Mouse (Mus musculus): ENCODE measurements around the gene Iba57.

Iba57 gene

DNA sequence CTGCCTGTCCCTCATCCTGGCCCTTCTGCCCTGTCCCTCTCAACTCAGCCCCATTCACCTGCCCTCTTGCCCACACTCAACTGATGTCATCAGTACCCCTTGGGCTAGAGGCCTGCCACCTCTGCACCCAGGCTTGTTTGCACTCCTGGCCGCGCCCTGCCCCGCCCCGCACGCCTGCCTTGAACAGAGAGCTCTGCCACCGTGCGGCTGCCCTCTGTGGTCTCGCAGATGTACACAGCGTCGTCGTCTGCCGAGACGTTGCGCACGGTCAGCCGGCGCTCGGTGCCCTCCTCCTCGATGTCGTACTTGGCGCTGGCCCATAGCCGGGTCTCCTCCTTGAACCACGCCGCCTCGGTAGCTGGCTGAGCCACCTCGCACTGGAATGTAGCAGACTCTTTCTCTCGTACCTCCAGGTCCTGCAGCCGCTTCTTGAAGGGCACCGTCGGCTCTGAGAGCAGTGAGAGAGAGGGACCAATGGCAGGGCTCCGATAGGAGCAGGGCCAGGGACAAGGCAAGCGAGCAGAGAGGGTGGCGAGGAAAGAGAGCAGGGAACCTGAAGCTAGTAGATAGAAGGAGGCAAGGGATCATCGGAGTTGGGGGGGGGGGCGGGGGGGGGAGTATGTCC is 29.1 kb downstream of the Iba57 start:
- in situ Hi-C loops (cut with MboI, MseI): no loop called here

DNA sequence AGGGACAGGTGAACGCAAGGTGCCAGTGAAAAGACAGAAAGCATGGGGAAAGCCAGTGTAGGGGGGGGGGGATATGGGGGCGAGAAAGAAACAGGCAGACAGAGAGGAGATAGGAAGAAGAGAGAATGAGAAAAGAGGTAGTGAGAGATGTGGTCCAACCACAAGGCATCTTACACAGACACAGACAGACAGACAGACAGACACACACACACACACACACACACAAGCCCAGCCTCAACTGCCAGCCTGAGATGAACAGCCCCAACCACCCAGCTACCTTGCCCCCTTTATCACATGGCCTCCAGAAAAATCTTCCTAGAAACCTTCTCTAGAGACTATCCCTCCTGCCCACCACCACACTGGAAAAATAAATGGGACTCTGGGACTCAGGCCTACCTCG is 31.5 kb downstream of the Iba57 start:
- in situ Hi-C loops (cut with MboI, MseI): no loop called here

DNA sequence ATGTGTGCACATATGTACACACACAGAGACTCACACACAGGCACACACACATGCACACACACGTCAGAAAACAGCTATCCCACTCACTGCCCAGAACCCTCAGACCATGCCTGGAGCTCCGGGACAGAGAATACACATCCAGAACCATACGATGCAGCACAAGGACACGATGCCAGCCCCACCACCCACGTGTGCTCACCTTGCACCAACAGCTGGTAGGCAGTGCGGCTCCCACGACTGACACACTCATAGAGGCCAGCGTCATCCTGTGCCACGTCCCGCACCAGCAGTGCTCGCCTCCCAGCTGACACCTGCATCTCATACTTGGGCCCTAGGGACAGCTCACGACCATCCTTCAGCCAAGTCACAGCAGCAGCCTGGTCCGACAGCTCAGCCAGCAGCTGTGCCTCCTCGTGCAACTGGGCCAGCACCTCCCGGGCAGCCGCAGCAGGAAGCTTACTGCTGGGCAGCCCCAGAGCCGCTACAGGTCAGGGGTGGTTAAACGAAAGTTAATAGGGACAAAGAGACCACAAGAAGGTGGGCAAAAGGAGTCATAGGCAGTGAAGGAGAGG is 32.1 kb downstream of the Iba57 start:
- in situ Hi-C loops (cut with MboI, MseI): no loop called here

DNA sequence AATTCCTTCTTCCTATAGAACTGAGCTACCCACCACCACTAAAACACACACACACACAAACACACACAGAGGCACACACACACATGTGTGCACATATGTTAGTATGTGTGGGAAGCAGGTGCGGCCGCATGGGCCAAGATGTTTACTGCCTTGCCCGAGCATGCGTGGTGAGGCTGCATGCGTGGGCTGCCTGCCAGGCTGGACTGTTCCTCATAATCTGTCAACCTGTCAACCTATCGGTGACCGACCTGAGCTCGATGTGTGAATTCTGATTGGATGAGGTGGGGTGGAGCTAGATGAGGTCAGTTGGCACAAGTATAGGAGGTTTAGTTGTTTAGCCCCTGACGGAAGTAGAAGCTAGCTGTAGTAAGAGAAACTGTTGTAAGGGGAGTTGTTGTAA is 32.8 kb downstream of the Iba57 start:
- in situ Hi-C loops (cut with MboI, MseI): no loop called here

DNA sequence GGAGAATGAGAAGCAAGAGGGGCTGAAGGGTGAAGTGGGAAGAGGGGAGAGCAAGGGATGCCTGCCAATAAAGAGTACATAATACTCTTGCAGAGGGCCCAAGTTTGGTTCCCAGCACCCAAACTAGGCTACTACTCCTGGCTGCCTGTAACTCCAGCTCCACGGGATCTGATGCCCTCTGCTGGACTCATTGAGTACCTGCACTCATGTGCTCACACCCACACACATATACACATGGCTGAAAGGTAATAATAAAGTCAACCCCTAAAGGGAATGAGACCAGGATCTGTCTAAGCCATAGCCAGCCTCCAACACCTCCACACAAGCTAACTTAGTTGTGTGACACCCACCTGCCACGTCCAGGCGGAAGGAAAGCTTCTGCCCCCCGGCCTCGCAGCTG is 57.6 kb downstream of the Iba57 start:
- in situ Hi-C loops (cut with MboI, MseI): loop anchor here (5.0 kb wide), 1 partner anchor 76 kb away; the partner anchor contains the start of gene Gjc2

Measured in regulatory T cell (primary cell).